Mouse (Mus musculus) T-helper 1 cell (primary cell): ENCODE results near the gene Ston2.
"Not testable (repeated sequence)": the region's sequence is repeated elsewhere in the genome, so short reads cannot be mapped to it uniquely, and the experiment has no call there.

ENCODE experiments used
- in situ Hi-C: fragments of 300-600 bp; cut with MboI, MseI; formaldehyde crosslinking; loops from one replicate; pipeline ENCODE4 v1.15.1; 2025; ENCODE audit warnings: high pct_unique_total_duplicates

Gene Ston2

GRCm38 (mm10) chr12:91751893-91752597, 36.1 kb downstream of the Ston2 start:
- in situ Hi-C loops, result no loop called here

DNA sequence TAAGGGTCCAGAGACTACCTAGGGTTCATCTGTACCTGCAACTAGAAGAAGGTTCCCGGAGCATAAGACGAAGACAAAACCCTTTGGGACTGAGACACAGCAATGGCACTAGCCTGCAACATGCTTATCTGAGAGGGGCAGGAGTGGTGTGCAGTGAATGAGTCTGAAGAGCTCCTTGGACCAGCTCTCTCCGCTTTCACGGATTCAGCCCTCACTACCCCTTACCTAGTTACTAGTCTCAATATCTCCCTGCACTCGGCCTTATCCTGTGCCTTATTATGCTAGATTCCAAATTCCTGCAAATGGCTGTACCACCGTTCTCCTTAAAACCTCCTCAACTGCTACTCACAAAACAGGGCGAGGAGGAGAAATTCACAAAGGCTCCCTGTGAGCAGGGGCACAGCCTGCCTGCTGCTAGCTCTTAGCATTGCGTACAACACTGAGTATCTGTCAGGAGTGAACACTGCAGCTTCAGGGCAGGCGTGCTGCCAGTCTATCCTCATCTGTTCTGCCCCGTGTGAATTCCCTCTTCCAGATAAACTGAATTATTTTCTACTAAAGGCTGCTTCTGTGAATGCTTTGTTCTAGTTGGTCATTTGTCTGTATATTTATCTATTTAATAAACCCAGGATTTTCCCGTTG, 38.5 kb downstream of the Ston2 start:
- in situ Hi-C loops, result no loop called here

- in situ Hi-C loops, result no loop called here
Observed at GRCm38 (mm10) chr12:91748241-91748865, 39.8 kb downstream of the Ston2 start.

DNA sequence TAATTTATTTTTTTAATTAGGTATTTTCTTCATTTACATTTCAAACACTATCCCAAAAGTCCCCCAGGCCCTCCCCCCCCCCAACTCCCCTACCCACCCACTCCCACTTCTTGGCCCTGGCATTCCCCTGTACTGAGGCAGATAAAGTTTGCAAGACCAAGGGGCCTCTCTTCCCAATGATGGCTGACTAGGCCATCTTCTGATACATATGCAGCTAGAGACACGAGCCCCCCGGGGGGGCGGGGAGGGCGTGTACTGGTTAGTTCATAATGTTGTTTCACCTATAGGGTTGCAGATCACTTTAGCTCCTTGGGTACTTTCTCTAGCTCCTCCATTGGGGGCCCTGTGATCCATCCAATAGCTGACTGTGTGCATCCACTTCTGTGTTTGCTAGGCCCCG, 41.3 kb downstream of the Ston2 start:
- in situ Hi-C loops, result not testable (repeated sequence)

GRCm38 (mm10) chr12:91745758-91746290, 42.4 kb downstream of the Ston2 start:
- in situ Hi-C loops, result no loop called here

GRCm38 (mm10) chr12:91744091-91744490, 44.1 kb downstream of the Ston2 start:
- in situ Hi-C loops, result no loop called here

GRCm38 (mm10) chr12:91742916-91743315, 45.3 kb downstream of the Ston2 start:
- in situ Hi-C loops, result no loop called here

- in situ Hi-C loops, result no loop called here
Observed at GRCm38 (mm10) chr12:91738381-91738780, 49.8 kb downstream of the Ston2 start.

- in situ Hi-C loops, result no loop called here
Observed at GRCm38 (mm10) chr12:91736221-91736980, 51.8 kb downstream of the Ston2 start.

DNA sequence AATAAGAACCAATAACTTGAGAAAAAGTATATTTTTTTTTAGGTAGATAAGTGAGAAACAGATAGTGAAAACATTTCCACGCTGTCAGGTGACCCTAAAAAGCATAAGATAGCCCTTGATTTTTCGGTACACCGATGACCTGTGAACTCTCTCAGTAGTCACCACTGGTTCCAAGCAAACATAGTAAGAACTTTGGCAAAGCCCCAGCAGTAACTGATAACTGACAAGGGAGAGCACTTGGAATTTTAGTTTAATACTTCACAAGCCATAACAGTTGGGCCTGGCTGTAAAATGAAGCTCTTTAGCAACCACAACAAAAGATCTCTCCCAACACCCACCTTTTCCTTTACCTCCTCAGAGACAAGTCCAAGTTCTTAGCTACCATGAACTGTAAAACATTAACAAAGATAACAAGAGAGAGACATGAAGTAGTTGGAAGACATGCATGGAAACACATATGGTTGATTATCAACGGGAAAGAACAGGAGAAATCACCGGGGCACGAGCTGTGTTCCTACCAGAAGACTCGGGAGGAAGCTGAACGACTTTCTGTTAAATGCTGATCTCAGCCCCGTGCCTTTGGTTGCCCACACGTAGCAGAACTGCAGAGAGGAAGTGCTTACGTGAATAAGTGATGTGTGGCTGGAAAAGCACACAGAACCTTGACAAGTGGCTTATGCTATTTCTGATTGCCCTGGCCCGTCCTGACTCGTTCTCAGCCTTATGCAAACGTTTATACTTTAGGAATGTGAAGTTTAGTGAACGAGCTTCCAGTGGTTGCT, 53.8 kb downstream of the Ston2 start:
- in situ Hi-C loops, result no loop called here

- in situ Hi-C loops, result no loop called here
Observed at GRCm38 (mm10) chr12:91732729-91733448, 55.3 kb downstream of the Ston2 start.

DNA sequence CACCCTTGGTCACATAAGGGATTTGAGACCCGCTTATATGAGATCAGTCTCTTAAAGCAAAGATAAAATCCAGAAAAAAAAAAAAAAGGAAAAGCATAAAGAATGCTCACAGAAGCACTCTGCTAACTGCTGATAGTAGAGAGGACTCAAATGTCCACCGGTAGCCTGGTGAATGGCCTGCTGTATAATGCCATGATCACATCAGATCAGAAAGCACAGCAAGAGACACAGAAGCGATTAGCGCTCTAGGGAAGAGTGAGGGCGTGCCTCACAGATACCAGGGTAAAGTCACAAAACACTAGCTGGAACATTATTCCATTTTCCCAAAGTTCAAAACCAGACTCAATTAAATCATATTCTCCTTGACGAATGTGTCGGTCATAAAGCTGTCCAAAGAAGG, 62.0 kb downstream of the Ston2 start:
- in situ Hi-C loops, result loop anchor here (10.0 kb wide), 1 partner anchor 569 kb away; no protein-coding TSS in a partner anchor

DNA sequence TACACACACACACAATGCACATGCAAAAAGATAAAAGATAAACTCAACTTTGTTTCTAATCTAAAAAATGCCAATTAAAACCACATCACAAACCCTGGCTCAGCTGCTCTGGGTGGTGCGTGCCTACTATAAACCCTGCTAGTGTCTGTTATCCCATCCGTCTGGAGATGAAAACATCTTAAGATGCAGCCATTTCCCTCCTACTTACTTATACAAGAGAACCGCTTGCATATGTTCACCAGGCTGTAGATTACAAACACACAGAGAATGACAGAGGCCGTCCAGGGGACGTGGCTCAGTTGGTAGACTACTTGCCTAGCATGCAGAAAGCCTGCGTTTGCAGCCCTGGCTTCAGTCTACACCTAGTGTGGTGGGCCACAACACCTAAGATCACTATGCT, 64.3 kb downstream of the Ston2 start:
- in situ Hi-C loops, result loop anchor here (10.0 kb wide), 1 partner anchor 571 kb away; no protein-coding TSS in a partner anchor

GRCm38 (mm10) chr12:91719134-91719533, 69.1 kb downstream of the Ston2 start:
- in situ Hi-C loops, result no loop called here

DNA sequence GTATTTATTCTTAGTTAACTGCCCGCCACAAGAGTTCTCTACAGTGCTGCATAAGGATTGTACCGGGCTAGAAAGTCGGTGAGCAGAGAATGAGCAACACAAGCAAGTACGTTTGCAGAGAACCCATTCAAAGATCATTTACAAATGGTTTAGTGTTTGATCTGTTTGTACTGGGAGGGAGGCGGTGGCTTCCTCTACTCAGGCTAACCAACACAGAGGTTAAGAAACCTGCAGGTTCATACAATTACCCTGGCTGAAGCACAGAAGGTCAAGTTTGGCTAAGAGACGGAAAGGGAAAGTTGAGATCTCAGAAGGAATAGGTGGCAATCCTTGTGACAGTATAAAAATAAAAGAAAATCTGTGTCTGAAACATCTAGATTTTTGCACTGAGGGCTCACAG, 72.5 kb downstream of the Ston2 start:
- in situ Hi-C loops, result no loop called here

DNA sequence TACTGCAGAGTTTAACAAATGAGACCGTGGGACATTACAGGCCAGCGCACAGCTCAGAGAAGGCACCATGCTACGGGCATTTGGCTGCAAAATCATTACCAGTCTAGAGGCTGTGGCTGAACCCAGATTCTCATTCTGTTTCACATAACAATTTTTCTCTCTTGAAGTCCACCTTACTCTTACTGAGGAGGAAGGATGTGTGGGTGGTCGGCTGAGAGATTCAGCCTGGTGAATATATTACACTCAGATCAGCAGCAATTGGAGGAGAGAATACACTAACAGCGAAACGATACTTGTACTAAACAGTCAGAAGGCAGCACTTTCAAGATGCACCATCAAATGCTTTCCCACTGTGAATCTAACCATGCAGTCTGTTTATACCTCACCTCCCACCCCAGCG, 74.8 kb downstream of the Ston2 start:
- in situ Hi-C loops, result no loop called here

- in situ Hi-C loops, result no loop called here
Observed at GRCm38 (mm10) chr12:91711655-91712054, 76.5 kb downstream of the Ston2 start.

GRCm38 (mm10) chr12:91710876-91711275, 77.3 kb downstream of the Ston2 start:
- in situ Hi-C loops, result no loop called here

- in situ Hi-C loops, result no loop called here
Observed at GRCm38 (mm10) chr12:91709634-91710033, 78.6 kb downstream of the Ston2 start.

DNA sequence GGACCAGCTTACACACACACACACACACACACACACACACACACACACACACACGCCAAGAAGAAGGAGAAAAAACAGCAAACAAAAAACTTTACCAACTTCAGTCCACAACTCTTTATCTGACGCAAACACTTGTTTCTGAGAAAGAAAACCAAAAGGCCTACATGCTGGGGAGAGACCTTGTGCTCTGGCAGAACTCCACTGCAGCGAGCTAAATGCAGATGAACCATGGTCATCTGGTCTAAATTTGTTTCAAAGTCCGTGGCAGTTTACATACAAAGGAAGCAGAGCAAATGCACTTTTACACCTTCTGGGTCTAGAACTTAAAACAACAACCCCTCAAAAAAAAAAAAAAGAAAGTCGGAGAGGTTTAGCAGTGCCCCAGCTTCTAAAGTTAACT, 79.0 kb downstream of the Ston2 start:
- in situ Hi-C loops, result no loop called here
